Mouse (Mus musculus) neutrophil, adult 83 days (primary cell): ENCODE measurements around the gene Neo1. TPM values are rescaled to one million over a fixed set of nuclear protein-coding genes. Genes with fewer than 3 reads are reported as not detected.

ENCODE experiments used
- total RNA-seq, 2 experiments: library from RNA; stranded (reverse); gene quantifications; one replicate each; pipeline ENCODE4 v1.2.4; 2023

Gene Neo1
- total RNA-seq = under 1 TPM; 0.49 to 0.50 TPM

GRCm38 (mm10) chr9:59036159-59036731 is at the start of gene Neo1:
Gene Neo1, minus strand, starts transcription at chr9:59036441.

Other genes starting within 250 kb of the Neo1 start
- not detected for gene Hcn4, start 213.0 kb downstream of the Neo1 start, total RNA-seq